Mouse (Mus musculus): ENCODE results near the gene Gpr1. TPM values are rescaled to one million over a fixed set of nuclear protein-coding genes. Genes with fewer than 3 reads are reported as not detected.
"Not testable (repeated sequence)": the region's sequence is repeated elsewhere in the genome, so short reads cannot be mapped to it uniquely, and the experiment has no call there.

The Gpr1 gene
- total RNA-seq, 2 experiments from 2014 or later: 0.29 to 0.59 TPM

GRCm38 (mm10) chr1:63180122-63180521 is 34.2 kb downstream of the Gpr1 start:
- DNase-seq: no peak

GRCm38 (mm10) chr1:63178308-63178707 is 36.0 kb downstream of the Gpr1 start:
- DNase-seq: no peak

GRCm38 (mm10) chr1:63176604-63177421 is 37.5 kb downstream of the Gpr1 start, which contains the start of the genes Eef1b2 and Ndufs1:
TSS of gene Eef1b2 (plus strand) at chr1:63176825.
TSS of gene Ndufs1 (minus strand) at chr1:63176833.
- peak; percentile 94 for DNase-seq

GRCm38 (mm10) chr1:63176259-63176603 is 38.1 kb downstream of the Gpr1 start:
- DNase-seq: no peak

- no peak for DNase-seq
Observed at GRCm38 (mm10) chr1:63175853-63176252, 38.5 kb downstream of the Gpr1 start.

GRCm38 (mm10) chr1:63168638-63169037 is 45.7 kb downstream of the Gpr1 start:
- no peak for DNase-seq

- no peak for DNase-seq
Observed at GRCm38 (mm10) chr1:63140231-63140630, 74.1 kb downstream of the Gpr1 start.

GRCm38 (mm10) chr1:63138586-63138985 is 75.8 kb downstream of the Gpr1 start:
- DNase-seq: not testable (repeated sequence)

GRCm38 (mm10) chr1:63137971-63138370 is 76.4 kb downstream of the Gpr1 start:
- no peak for DNase-seq

GRCm38 (mm10) chr1:63134530-63134929 is 79.8 kb downstream of the Gpr1 start:
- DNase-seq: no peak

Small RNA genes lying within 50 kb of the gene (microRNA-seq; reads per million reads assigned to microRNA genes)
- 0 reads per million in 2 experiments for gene Gm24557
- gene Gm27512: 0 reads per million in 2 experiments

Other genes with a start within 250 kb of the Gpr1 start
- 10 to 100 TPM; 15.6 to 21.6 TPM for gene Ino80d, start 99.9 kb downstream of the Gpr1 start, total RNA-seq (2021)
- gene Eef1b2, start 37.7 kb downstream of the Gpr1 start, total RNA-seq (2021): 100 to 1,000 TPM; 594 to 615 TPM
- gene Ndufs1, start 37.7 kb downstream of the Gpr1 start, total RNA-seq (2021): 100 to 1,000 TPM; 280 to 329 TPM
- gene Zdbf2, start 58.7 kb upstream of the Gpr1 start, total RNA-seq (2021): 10 to 100 TPM; 30.3 to 36.6 TPM
- gene Adam23, start 231.3 kb upstream of the Gpr1 start, total RNA-seq (2021): 10 to 100 TPM in 1 of 2 experiments, 1 to 10 TPM in 1; 9.7 to 11.8 TPM

Measured in gastrocnemius, postnatal 10 days (tissue).